Mouse (Mus musculus): ENCODE measurements around the gene 2410131K14Rik. TPM values are rescaled to one million over a fixed set of nuclear protein-coding genes. Genes with fewer than 3 reads are reported as not detected.

The 2410131K14Rik gene
- total RNA-seq, 2 experiments from 2014 or later, result 1.9 to 4.3 TPM

DNA sequence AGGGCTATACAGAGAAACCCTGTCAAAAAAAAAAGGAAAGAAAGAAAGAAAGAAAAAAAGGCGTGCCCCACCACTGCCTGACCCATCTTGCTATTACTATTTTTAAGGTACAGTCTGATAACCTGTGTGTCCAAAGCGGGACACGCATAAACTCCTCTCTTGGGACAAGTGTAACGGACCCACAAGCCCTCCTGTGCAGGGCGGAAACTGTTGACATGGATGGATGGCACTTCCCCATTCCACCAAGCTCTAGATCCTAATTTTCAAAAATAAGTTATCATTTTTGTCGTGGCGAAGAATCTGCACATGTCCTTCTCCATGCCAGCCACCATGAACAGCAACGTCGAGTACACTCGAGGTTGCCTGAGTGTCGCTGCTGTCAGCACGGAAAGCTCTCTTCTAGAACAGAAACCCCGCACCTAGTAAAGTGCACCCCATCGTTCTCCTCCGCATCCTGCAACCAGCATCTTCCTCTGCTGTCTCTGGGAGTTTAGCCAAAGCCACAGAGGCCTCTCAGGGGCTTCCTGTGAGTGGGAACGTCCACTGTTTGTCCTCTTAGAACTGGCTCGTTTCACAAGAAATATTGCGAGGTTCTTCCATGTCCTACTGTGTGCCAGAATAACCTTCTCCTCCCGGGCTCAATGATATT lies 60.1 kb downstream of the 2410131K14Rik start:
- ATAC-seq (ENCODE audit: poor library complexity, severe bottlenecking), result peak; percentile 67

DNA sequence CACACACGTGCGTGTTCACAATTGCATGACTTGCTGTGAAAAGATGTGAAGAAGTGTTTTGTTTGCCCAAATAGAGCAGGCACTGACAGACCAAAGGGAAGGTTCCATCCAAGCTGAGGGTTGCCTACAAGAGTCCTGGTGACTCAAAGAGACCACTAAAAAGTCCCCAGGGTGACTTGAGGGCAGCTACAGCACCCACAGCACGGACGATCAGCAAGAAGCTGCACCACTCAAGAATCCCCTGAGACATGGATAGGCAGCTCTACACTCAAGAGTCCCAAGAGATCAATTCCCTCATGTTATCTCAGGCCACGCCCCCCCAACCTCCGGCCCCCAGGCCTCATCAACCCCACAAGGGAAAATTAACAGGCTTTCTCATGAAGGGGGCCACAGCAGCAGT lies 65.4 kb downstream of the 2410131K14Rik start:
- no peak for ATAC-seq (ENCODE audit: poor library complexity, severe bottlenecking)

DNA sequence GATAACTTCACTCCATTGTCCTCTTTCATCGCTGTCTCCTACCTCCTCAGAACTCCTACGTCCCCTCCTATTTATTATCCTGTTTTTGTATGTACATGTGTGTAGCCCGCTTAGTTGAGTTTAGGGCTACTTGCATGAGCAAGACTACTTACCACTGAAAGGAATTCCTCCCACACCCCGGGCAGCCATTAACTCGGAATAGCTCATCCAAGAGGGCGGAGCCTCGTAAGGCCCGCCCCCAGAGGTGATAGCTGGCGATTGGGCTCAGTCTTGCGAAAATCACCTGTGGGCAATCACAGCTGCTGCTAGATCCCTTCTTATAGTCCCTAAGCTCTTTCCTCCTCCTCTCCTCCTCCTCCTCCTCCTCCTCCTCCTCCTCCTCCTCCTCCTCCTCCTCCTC lies 66.2 kb downstream of the 2410131K14Rik start:
- no peak for ATAC-seq (ENCODE audit: poor library complexity, severe bottlenecking)

DNA sequence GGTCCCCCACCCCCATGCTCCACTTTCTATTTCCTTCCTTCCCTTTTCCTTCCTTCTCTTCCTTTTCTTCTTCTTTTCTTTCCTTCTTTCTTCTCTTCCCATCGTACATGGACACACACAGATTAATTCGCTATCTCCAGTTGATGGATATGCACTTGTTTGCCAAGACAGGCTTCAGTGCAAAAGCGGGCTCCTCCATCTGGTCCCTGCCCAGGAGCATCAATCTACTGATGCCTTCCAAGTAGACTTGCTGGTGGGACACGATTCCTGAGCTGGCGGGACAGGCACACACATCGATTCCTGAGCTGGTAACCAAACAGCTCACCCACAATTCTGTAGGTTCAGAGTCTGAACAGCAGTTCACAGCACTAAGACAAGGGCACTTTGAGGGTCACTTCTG lies 68.7 kb downstream of the 2410131K14Rik start:
- no peak for ATAC-seq (ENCODE audit: poor library complexity, severe bottlenecking)

Other genes with a start within 250 kb of the 2410131K14Rik start
- 1.8 and 4.2 TPM in 2 replicates for gene Tesc, start 217.5 kb upstream of the 2410131K14Rik start, total RNA-seq (2015)
- gene Tesc, start 217.5 kb upstream of the 2410131K14Rik start, total RNA-seq (2017), result 2.2 and 2.4 TPM in 2 replicates
- 7.0 and 7.1 TPM in 2 replicates for gene Fbxw8, start 89.8 kb upstream of the 2410131K14Rik start, total RNA-seq (2015)
- 11.3 and 11.7 TPM in 2 replicates for gene Fbxw8, start 89.8 kb upstream of the 2410131K14Rik start, total RNA-seq (2017)
- gene Hrk, start 80.6 kb upstream of the 2410131K14Rik start, total RNA-seq (2015), result not detected in 2 replicates
- not detected in 2 replicates for gene Hrk, start 80.6 kb upstream of the 2410131K14Rik start, total RNA-seq (2017)
- 0.11 and 0.50 TPM in 2 replicates for gene Rnft2, start 111 bp upstream of the 2410131K14Rik start, total RNA-seq (2015)
- 1.5 TPM in 1 of 2 replicates, not detected in the other for gene Rnft2, start 111 bp upstream of the 2410131K14Rik start, total RNA-seq (2017)